Mouse (Mus musculus): ENCODE measurements around the gene Mlph. TPM values are rescaled to one million over a fixed set of nuclear protein-coding genes. Genes with fewer than 3 reads are reported as not detected.
A peak's percentile ranks its signal among the peaks of the same experiment; 100 is the strongest.

The Mlph gene
- total RNA-seq, 2 experiments from 2014 or later: 0.20 to 0.25 TPM

- intact Hi-C loops (cut with DNase I): loop anchor here (5.0 kb wide), 1 partner anchor 37 kb away; no protein-coding TSS in a partner anchor
- peak; percentile 35 for DNase-seq
- Histone ChIP-seq H3K4me3 (no peak overlapping the region), H3K27ac (peak overlapping the region; percentile 71)
- no peak for TF ChIP-seq CTCF (IDR thresholded peaks at IDR 0.05)
Measured at GRCm38 (mm10) chr1:90980638-90981330, 65.9 kb downstream of the Mlph start.

- intact Hi-C loops (cut with DNase I): loop anchor here (5.0 kb wide), 1 partner anchor 36 kb away; no protein-coding TSS in a partner anchor
- H3K27ac ChIP-seq: peak overlapping the region; percentile 71
- no peak for DNase-seq
- H3K4me3 ChIP-seq: no peak overlapping the region
- no peak for TF ChIP-seq CTCF (IDR thresholded peaks at IDR 0.05)
Measured at GRCm38 (mm10) chr1:90981346-90981745, 66.5 kb downstream of the Mlph start.

- Histone ChIP-seq H3K27ac (no peak overlapping the region), H3K4me3 (no peak overlapping the region)
- TF ChIP-seq CTCF (IDR thresholded peaks at IDR 0.05): no peak
- DNase-seq: no peak
- intact Hi-C loops (cut with DNase I): no loop called here
Measured at GRCm38 (mm10) chr1:90995916-90996315, 81.0 kb downstream of the Mlph start.

GRCm38 (mm10) chr1:90997136-90997535 lies 82.3 kb downstream of the Mlph start:
- intact Hi-C loops (cut with DNase I): no loop called here
- no peak for TF ChIP-seq CTCF (IDR thresholded peaks at IDR 0.05)
- no peak overlapping the region for H3K27ac ChIP-seq
- no peak for DNase-seq
- no peak overlapping the region for H3K4me3 ChIP-seq

- DNase-seq: no peak
- Histone ChIP-seq H3K4me3 (peak overlapping the region; percentile 95), H3K27ac (0 out of 2 replicates have a peak overlapping the region, but pooled peaks have one; percentile 97)
- intact Hi-C loops (cut with DNase I): no loop called here
- no peak for TF ChIP-seq CTCF (IDR thresholded peaks at IDR 0.05)
Measured at GRCm38 (mm10) chr1:90997641-90998040, 82.8 kb downstream of the Mlph start.

- no peak for TF ChIP-seq CTCF (IDR thresholded peaks at IDR 0.05)
- H3K4me3 ChIP-seq: peak within 1 kb of the TSS; percentile 95
- DNase-seq: peak; percentile 85
- peak within 1 kb of the TSS; percentile 97 for H3K27ac ChIP-seq
- intact Hi-C loops (cut with DNase I): no loop called here
Measured at GRCm38 (mm10) chr1:90998268-90998890, 83.5 kb downstream of the Mlph start, which contains the start of gene Lrrfip1. Gene Lrrfip1 (plus strand): TSS chr1:90998737.

GRCm38 (mm10) chr1:90998891-90999611 lies 84.2 kb downstream of the Mlph start:
- DNase-seq: peak; percentile 44
- TF ChIP-seq CTCF (IDR thresholded peaks at IDR 0.05): no peak
- peak overlapping the region; percentile 97 for H3K27ac ChIP-seq
- H3K4me3 ChIP-seq: peak overlapping the region; percentile 95
- intact Hi-C loops (cut with DNase I): no loop called here

GRCm38 (mm10) chr1:90999911-91000601 lies 85.2 kb downstream of the Mlph start:
- TF ChIP-seq CTCF (IDR thresholded peaks at IDR 0.05): peak; percentile 8; the same call in 1 of the 2 replicates
- intact Hi-C loops (cut with DNase I): no loop called here
- H3K27ac ChIP-seq: peak overlapping the region; percentile 97
- H3K4me3 ChIP-seq: peak overlapping the region; percentile 95
- peak; percentile 70 for DNase-seq

Other genes starting within 250 kb of the Mlph start
- 10 to 100 TPM; 21.6 to 51.5 TPM for gene Col6a3, start 71.1 kb upstream of the Mlph start, total RNA-seq (2021)
- gene Prlh, start 38.0 kb downstream of the Mlph start, total RNA-seq (2021): not detected
- not detected for gene Rab17, start 54.6 kb downstream of the Mlph start, total RNA-seq (2021)
- 100 to 1,000 TPM; 131 to 149 TPM for gene Lrrfip1, start 83.7 kb downstream of the Mlph start, total RNA-seq (2021)
- gene Rbm44, start 230.0 kb downstream of the Mlph start, total RNA-seq (2021): not detected

Data from gastrocnemius, adult 2 months (tissue).